Mouse (Mus musculus) lung, postnatal 0 days (tissue): ENCODE measurements around the gene Eaf2.

Experiments
- CTCF ChIP-seq: IDR thresholded peaks from 2 replicates; pipeline ENCODE4 v1.5.1; 2016; ENCODE audit warnings: antibody characterized with exemption, mild to moderate bottlenecking
- EP300 ChIP-seq: IDR thresholded peaks from 2 replicates; pipeline ENCODE4 v1.6.1; 2016; ENCODE audit warnings: antibody characterized with exemption, mild to moderate bottlenecking, control low read depth

GRCm38 (mm10) chr16:36802361-36802760 is 72.4 kb downstream of the Eaf2 start:
- TF ChIP-seq CTCF (peak; percentile 40), EP300 (no peak)
